Mouse (Mus musculus) hematopoietic stem cell, adult 5-6 weeks (primary cell): ENCODE measurements at regions not wholly inside any gene's neighbourhood (a gene's known extent, or its start where the extent isn't known, plus 50 kb on each side); places are given as distances from the start of the nearest gene placed in this dataset.

Experiments
- ATAC-seq, 2 experiments: fragments of 125-278 bp in 1 of 2; replicated peaks in 1 of 2; 2 replicates each; pipeline ENCODE4 v1.8.0; 2016 to 2017; ENCODE audit warnings: inconsistent platforms in 2 of 2, mild to moderate bottlenecking in 2 of 2, moderate number of reproducible peaks in 2 of 2, low read depth in 1 of 2, moderate TSS enrichment in 1 of 2; ENCODE audit not compliant: low FRiP score in 2 of 2, poor library complexity in 2 of 2, severe bottlenecking in 2 of 2, insufficient read depth in 1 of 2, low TSS enrichment in 1 of 2

DNA sequence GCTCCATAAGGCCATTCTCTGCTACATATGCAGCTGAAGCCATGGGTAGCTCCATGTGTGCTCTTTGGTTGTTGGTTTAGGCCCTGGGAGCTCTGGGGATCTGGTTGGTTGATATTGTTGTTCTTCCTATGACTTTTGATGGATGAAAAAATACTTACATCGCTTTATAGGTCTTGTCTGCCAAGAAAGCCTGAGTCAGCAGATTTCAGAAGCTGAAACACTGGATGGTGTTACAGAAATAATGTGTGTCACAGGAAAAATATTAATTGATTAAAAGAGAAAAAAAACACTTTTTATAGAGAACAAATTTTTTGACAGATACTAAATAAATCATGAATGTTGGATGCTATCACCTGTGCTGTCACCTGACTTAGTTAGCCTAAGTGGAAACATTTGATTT is 52.4 kb upstream of the Plxna2 start:
- ATAC-seq: no peak

DNA sequence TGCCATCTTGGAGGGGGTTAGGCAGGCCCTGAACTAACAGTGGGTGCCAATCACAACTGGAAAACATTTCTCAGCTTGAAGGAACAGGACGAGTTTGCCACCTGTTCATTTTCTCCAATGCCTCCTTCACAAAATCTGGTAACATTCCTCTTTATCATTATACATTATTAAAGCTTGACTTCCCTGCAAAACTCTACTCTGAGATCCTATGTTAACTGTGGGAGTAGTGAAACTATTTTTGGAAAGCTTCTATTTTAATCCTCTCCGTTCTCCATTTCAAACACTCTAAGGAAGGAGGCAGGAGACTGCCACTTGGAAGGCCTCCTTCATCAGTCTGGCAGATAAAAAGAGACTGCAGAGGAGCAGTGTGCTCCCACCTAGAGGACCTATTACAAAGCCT is 54.1 kb upstream of the Plxna2 start:
- ATAC-seq: no peak

- ATAC-seq: no peak
These were observed 56.9 kb upstream of the Plxna2 start for GRCm38 (mm10) chr1:194561098-194561497.

DNA sequence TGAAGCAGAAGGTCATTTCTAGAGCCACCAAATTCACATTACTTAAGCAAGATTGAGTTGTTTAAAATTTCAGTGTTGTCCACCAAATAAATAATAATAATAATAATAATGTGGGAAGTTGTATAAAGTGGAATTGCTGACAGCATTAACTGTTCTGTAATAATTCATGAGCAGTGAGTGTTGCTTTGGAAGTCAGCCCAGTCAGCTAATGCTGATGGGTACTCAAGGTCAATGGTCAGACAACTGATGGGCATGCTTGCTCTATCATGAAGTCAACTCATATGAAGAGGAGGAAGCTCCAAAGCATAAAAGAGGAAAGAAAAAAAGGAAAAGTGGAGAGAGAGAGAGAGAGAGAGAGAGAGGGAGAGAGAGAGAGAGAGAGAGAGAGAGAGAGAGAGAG is 69.4 kb upstream of the Plxna2 start:
- no peak for ATAC-seq

- no peak for ATAC-seq
These were observed 69.8 kb upstream of the Plxna2 start for GRCm38 (mm10) chr1:194548243-194548642.

DNA sequence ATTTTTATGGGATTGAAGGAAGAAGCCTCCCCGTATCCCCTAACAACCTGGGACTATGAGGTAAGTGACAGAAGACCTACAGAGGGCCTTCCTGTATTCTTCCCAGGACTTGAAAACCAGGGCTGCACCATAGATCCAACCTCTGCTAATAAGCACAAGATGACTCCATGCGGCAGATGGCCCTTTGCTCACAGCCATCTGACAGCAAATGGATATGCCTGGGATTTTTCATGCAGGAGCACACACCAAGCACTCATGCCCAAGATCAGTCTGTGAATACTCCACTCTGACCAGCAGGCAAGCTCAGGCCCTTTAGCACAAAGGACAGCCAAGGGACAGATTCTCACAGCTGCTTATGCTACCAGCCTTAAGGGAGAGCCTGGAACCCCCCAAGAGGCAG is 77.1 kb upstream of the Plxna2 start:
- ATAC-seq: no peak

DNA sequence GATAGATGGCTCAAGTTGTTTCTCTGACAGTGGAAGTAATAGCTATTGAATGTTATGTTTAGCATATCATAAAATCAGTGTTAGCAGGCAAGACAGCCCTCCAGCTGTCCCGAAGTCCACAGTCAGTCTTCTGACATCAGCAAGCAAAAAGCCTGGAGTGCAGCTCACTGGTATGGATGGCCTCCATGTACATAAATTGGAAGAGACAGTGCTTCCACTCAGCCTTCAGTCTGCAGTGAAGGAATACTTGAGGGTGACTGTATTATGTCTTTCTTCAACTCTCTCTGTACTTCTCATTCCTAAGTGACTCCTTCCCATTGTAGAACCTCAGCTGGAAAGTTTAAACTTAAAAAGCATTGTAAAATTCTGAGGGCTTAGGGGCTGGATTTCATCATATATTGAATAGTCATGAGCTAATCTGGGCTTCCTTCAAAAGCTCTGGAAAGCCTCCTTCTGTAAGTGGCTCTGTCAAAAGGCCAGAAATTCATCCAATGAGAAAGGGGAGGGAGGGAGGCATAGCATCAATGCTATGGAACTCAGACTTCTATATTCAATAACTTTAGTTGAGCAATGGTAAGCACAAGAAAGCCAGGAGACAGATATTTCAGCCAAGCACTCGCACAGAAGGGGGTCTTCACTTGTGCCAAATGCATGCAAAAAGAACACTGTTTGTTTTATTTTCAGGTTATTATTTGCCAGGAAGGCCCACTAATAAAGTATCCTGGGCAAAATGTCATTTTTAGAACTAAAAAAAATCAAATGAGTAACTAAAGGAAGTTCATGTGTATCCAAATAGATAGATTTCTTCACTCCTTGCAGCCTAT is 90.5 kb upstream of the Plxna2 start:
- no peak for ATAC-seq

- ATAC-seq: no peak
These were observed 93.0 kb upstream of the Plxna2 start for GRCm38 (mm10) chr1:194524976-194525375.

DNA sequence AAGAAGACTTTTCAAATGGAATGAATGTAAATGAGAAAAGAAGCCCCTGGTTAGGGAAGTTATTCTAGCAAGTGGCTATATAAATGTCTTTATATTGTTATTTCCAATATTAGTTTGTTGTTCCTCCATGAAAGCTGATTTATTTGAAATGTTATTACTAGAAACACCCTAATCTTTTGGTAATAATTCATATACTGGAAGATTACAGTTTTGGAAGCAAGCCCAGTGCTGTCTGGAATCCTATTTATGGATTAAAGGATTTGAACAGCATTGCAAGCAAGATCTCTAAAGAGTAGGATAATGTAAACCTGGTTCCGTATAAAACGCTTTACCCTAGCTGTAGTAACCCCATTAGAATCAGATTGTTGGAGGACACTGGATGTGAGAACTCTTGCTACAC is 96.8 kb upstream of the Plxna2 start:
- ATAC-seq: no peak

- no peak for ATAC-seq
These were observed 98.4 kb upstream of the Plxna2 start for GRCm38 (mm10) chr1:194519509-194520220.

DNA sequence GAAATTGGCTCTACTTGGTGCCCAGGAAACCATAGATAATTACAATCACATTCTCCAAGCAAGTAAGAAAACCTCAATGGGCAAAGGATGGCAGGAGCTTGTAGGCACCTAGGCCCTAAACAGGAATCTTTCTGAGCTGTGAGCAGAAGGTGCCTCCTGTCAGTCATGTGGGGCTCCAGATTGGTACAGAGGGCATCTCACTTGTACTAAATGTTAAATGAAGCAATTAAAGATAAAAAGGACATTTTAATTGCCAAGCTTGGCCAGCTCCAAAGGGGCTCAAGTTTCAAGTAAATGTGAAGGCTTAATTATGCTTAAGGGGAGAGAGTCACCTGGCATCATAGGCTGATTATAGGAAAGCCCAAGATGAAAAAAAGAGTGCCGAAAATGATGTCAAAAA is 101.9 kb upstream of the Plxna2 start:
- no peak for ATAC-seq

- ATAC-seq: no peak
These were observed 109.7 kb upstream of the Plxna2 start for GRCm38 (mm10) chr1:194508314-194508713.

GRCm38 (mm10) chr1:194505826-194506225 is 112.2 kb upstream of the Plxna2 start:
- ATAC-seq: no peak

DNA sequence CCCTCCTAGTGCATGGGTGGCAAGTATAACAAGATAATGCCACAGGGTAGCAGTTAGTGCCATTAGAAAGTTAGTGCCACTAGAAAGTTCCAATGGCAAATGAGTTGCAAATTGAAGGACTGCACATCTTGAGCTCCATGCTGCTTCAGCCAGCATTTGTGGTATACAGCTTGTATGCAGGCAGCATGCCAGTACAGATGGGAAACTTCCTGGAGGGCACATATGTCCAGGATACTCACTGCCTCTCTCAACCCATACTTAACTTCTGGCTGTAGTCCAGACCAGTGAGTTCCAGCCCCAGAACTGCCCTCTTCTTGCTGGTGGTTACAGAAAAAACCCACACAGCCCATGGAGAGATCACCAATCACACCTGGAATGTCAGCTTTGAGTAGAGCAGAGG is 113.8 kb upstream of the Plxna2 start:
- no peak for ATAC-seq

- no peak for ATAC-seq
These were observed 114.5 kb upstream of the Plxna2 start for GRCm38 (mm10) chr1:194503517-194503916.

- ATAC-seq: no peak
These were observed 121.6 kb upstream of the Plxna2 start for GRCm38 (mm10) chr1:194496424-194496823.

GRCm38 (mm10) chr1:194491111-194491510 is 126.9 kb upstream of the Plxna2 start:
- ATAC-seq: no peak

DNA sequence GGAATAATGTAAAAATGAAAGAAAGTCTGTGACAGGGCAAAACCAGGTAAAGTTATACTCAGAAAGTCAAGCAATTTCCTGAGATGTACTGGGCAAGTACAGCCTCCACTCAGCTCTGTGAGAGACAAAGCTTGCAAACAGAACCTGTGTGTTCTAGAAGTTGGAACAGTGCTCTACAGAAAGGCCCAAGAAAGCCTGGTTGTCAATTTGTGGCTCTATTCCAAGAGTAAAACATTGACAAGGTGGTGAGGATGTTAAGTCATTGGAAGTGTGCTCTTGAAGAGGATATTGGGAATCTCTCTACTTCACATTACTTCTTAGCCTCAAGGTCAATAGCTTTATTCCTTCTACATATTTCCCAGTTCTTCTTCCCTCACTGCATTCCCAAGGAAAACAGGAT is 129.9 kb upstream of the Plxna2 start:
- no peak for ATAC-seq

- ATAC-seq: no peak
These were observed 135.3 kb upstream of the Plxna2 start for GRCm38 (mm10) chr1:194482717-194483059.
